Mouse (Mus musculus) limb, embryonic 11.5 days (tissue): Measurements from ENCODE around the gene Atp1a3. TPM values are rescaled to one million over a fixed set of nuclear protein-coding genes. Genes with fewer than 3 reads are reported as not detected.

Source experiments
- ATAC-seq: fragments of 200-750 bp; cut with Nextera tagmentation; 2 replicates; pipeline ENCODE4 v1.8.0; 2017; ENCODE audit warnings: low read depth; ENCODE audit not compliant: insufficient number of reproducible peaks, low FRiP score, low TSS enrichment
- DNase-seq: peaks from one replicate; pipeline ENCODE4 v3.0.0-alpha.2; 2015; ENCODE audit warnings: low spot score
- H3K27ac ChIP-seq: fragments of 300-500 bp; sonication (generic); replicated peaks from 2 replicates; pipeline ENCODE4 v1.5.1; 2014; ENCODE audit warnings: low read depth, mild to moderate bottlenecking, low read length
- H3K27me3 ChIP-seq: fragments of 300-500 bp; sonication (generic); 2 replicates; pipeline ENCODE4 v1.6.1; 2014; ENCODE audit warnings: mild to moderate bottlenecking, low read length, mixed read lengths; ENCODE audit not compliant: control insufficient read depth, insufficient read depth
- H3K36me3 ChIP-seq: fragments of 300-500 bp; sonication (generic); 2 replicates; pipeline ENCODE4 v1.6.1; 2014; ENCODE audit warnings: mild to moderate bottlenecking, low read length, moderate library complexity, mixed read lengths; ENCODE audit not compliant: control insufficient read depth, insufficient read depth
- H3K4me1 ChIP-seq: fragments of 300-500 bp; sonication (generic); 2 replicates; pipeline ENCODE4 v1.6.1; 2014; ENCODE audit warnings: low read length, mixed read lengths; ENCODE audit not compliant: control insufficient read depth, insufficient read depth
- H3K4me2 ChIP-seq: fragments of 300-500 bp; sonication (generic); 2 replicates; pipeline ENCODE4 v1.6.1; 2014; ENCODE audit warnings: low read depth, mild to moderate bottlenecking, moderate library complexity; ENCODE audit not compliant: severe bottlenecking
- H3K4me3 ChIP-seq: fragments of 300-500 bp; sonication (generic); 2 replicates; pipeline ENCODE4 v1.5.1; 2014; ENCODE audit warnings: low read depth, low read length
- H3K9ac ChIP-seq: fragments of 300-500 bp; sonication (generic); 2 replicates; pipeline ENCODE4 v1.6.1; 2014; ENCODE audit warnings: mild to moderate bottlenecking, low read length
- H3K9me3 ChIP-seq: fragments of 300-500 bp; sonication (generic); 2 replicates; pipeline ENCODE4 v1.6.1; 2016; ENCODE audit warnings: low read length; ENCODE audit not compliant: control insufficient read depth
- WGBS: fragments of 180-500 bp; shearing (Covaris S2); extraction: QIAGEN DNeasy Blood & Tissue Kit; methylation state at CpG from one replicate; pipeline ENCODE4 v1.1.7; 2014; 5-methylcytosine and 5-hydroxymethylcytosine counted together
- microRNA-seq: library from miRNA; unstranded; fragments of <30 nt; microRNA quantifications from one replicate; pipeline ENCODE4, GENCODE M21; 2016
- polyA plus RNA-seq: library from polyadenylated mRNA; unstranded; fragments of >200 nt; fragmentation: Nextera tagmentation; extraction: Ambion mirVana; gene quantifications from 2 replicates; pipeline ENCODE4 v1.2.1, GENCODE M21; 2014

The Atp1a3 gene
- polyA plus RNA-seq, 1 experiment from 2014 or later = 0.23 TPM

DNA sequence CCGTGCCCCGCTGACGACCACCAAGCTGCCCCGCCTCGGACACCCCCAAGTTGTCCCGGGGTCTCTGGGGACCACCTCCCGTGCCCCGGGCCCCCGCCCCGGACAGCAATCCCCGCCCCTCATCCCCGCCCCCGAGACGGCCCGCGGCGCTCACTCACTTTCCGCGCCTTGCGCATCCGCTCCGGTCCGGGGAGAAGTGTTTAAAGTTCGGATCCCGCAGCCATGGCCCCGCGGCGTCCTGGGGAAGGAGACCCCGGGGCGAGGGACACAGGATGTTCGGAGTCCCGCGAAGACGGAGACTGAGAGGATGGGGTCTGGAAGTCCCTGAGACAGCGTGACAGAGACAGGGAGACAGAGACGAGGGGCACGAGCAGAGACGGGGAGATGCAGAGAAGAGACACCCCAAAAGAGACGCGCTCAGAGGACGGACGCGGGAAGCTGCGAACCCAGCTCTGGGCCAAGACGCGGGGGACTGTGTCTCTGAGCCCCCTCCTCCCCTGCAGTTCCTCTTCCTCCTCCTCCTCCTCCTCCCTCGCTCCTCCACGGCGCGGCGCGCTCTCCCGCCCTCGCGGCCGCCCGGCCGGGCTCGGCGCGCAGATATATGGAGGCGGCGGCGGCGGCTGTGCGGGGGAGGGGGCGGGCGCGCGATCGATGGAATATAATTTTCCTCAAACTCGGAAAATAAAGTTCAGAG lies 61.4 kb downstream of the Atp1a3 start, which contains the start of gene Gm4881:
Gm4881 (minus strand) TSS at position 238 of the 694 bp plus-strand sequence.
- H3K27me3 ChIP-seq = peaks cover 91% of the 10 kb centered on the region
- WGBS = under 1% methylated on average over 64 of the region's 72 CpGs
- H3K9me3 ChIP-seq = no peaks in the 10 kb centered on the region
- peak within 1 kb of the TSS; percentile 48 for H3K4me2 ChIP-seq
- H3K4me3 ChIP-seq = peak within 1 kb of the TSS; percentile 26
- no peaks in the 10 kb centered on the region for H3K36me3 ChIP-seq
- DNase-seq (no peak), ATAC-seq (no peak)
- H3K27ac ChIP-seq = no peak within 1 kb of the TSS
- no peak within 1 kb of the TSS for H3K9ac ChIP-seq
- H3K4me1 ChIP-seq = peaks cover 4% of the 10 kb centered on the region; the same call in 1 of the 2 replicates

DNA sequence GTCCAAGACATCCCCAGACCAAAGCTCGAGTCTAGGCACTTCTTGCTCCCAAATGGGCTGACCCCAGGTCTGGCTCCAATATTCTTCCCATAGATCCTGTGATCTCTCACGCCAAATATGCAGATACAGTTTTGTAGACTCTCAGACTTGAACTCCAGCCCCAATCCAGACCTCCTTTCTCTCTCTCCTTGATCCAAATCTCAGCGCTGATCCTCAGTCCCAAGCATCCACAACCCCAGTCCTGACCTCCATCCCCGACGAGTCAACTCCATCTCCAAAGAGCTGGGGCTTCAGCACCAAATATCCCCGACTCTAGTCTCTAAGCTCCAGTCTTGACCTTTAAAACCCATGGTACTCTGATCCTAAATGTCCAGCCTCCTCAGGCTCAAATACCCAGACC lies 62.1 kb downstream of the Atp1a3 start:
- Histone ChIP-seq H3K9me3 (no peaks in the 10 kb centered on the region), H3K27ac (no peak overlapping the region), H3K36me3 (no peaks in the 10 kb centered on the region), H3K9ac (no peak overlapping the region), H3K4me2 (no peak overlapping the region), H3K4me1 (peaks cover 4% of the 10 kb centered on the region; the same call in 1 of the 2 replicates), H3K27me3 (peaks cover 87% of the 10 kb centered on the region), H3K4me3 (no peak overlapping the region)
- ATAC-seq = no peak
- WGBS = 8% methylated on average over 6 of the region's 6 CpGs
- no peak for DNase-seq

DNA sequence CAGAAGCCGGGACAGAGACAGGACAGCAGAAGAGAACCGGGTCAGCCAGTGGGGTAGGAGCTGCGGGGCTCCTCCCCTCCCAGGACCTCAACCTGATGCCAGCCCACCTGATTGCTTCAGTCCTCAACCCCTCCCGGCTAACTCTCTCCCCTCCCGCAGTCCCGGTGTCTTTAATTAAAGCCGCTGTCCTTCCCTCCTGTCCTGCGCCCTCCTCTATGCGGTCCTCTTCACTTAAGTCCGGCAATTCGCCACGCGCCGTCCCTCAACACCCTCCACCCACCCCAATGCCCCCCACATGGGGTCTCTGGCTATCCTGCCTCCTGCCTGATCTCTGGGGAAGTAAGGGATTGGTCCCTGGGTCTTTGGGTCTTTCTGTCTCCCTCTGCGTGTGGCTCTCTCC lies 74.1 kb downstream of the Atp1a3 start:
- H3K4me1 ChIP-seq = no peaks in the 10 kb centered on the region
- H3K9me3 ChIP-seq = no peaks in the 10 kb centered on the region
- H3K9ac ChIP-seq = no peak overlapping the region
- 0% methylated on average over 15 of the region's 15 CpGs for WGBS
- peak; percentile 29 for DNase-seq
- ATAC-seq = no peak
- no peak overlapping the region for H3K4me2 ChIP-seq
- H3K27ac ChIP-seq = no peak overlapping the region
- no peak overlapping the region for H3K4me3 ChIP-seq
- peaks cover 70% of the 10 kb centered on the region for H3K27me3 ChIP-seq
- peaks cover 4% of the 10 kb centered on the region; the same call in 1 of the 2 replicates for H3K36me3 ChIP-seq

GRCm38 (mm10) chr7:24930475-24930874 lies 75.3 kb downstream of the Atp1a3 start:
- ATAC-seq (no peak), DNase-seq (no peak)
- H3K9ac ChIP-seq = no peak overlapping the region
- peaks cover 7% of the 10 kb centered on the region; the same call in 1 of the 2 replicates for H3K36me3 ChIP-seq
- H3K4me1 ChIP-seq = no peaks in the 10 kb centered on the region
- no peak overlapping the region for H3K4me2 ChIP-seq
- 57% methylated on average over 6 of the region's 6 CpGs for WGBS
- no peak overlapping the region for H3K27ac ChIP-seq
- H3K27me3 ChIP-seq = peaks cover 60% of the 10 kb centered on the region
- no peak overlapping the region for H3K4me3 ChIP-seq
- H3K9me3 ChIP-seq = no peaks in the 10 kb centered on the region

Small RNA genes within 50 kb of the gene (microRNA-seq; reads per million reads assigned to microRNA genes)
- gene Mir7046 (not detected), gene Mir7047 (not detected)

Other genes with a start within 250 kb of the Atp1a3 start
- not detected in 2 replicates for gene Cd177, start 245.6 kb downstream of the Atp1a3 start, polyA plus RNA-seq
- gene Ceacam10, start 228.8 kb downstream of the Atp1a3 start, polyA plus RNA-seq = 0.24 TPM in 1 of 2 replicates, not detected in the other
- 20.0 and 22.1 TPM in 2 replicates for gene Gm9844, start 143.7 kb downstream of the Atp1a3 start, polyA plus RNA-seq
- gene Lypd4, start 136.0 kb downstream of the Atp1a3 start, polyA plus RNA-seq = not detected in 2 replicates
- 0.11 TPM in 1 of 2 replicates, not detected in the other for gene Dmrtc2, start 135.9 kb downstream of the Atp1a3 start, polyA plus RNA-seq
- 2,245 and 2,332 TPM in 2 replicates for gene Rps19, start 121.6 kb downstream of the Atp1a3 start, polyA plus RNA-seq
- 0.30 and 0.56 TPM in 2 replicates for gene Cd79a, start 108.6 kb downstream of the Atp1a3 start, polyA plus RNA-seq
- gene Arhgef1, start 103.0 kb downstream of the Atp1a3 start, polyA plus RNA-seq = 69.9 and 84.4 TPM in 2 replicates
- not detected in 2 replicates for gene Gm4881, start 61.5 kb downstream of the Atp1a3 start, polyA plus RNA-seq
- 78.1 and 81.4 TPM in 2 replicates for gene Rabac1, start 33.2 kb downstream of the Atp1a3 start, polyA plus RNA-seq
- 9.7 and 10.0 TPM in 2 replicates for gene Grik5, start 66.4 kb upstream of the Atp1a3 start, polyA plus RNA-seq
- 28.1 and 30.1 TPM in 2 replicates for gene Zfp574, start 66.6 kb upstream of the Atp1a3 start, polyA plus RNA-seq
- 3.9 and 6.2 TPM in 2 replicates for gene Pou2f2, start 173.8 kb upstream of the Atp1a3 start, polyA plus RNA-seq
- 9.9 and 11.0 TPM in 2 replicates for gene Dedd2, start 214.7 kb upstream of the Atp1a3 start, polyA plus RNA-seq
- gene Zfp526, start 215.5 kb upstream of the Atp1a3 start, polyA plus RNA-seq = 3.2 and 3.4 TPM in 2 replicates
- gene Gsk3a, start 231.9 kb upstream of the Atp1a3 start, polyA plus RNA-seq = 15.8 and 17.3 TPM in 2 replicates
- gene Erf, start 244.8 kb upstream of the Atp1a3 start, polyA plus RNA-seq = 25.6 and 28.6 TPM in 2 replicates